Mouse (Mus musculus) heart, embryonic 11.5 days (tissue): Measurements from ENCODE around the gene Zfr2. TPM values are rescaled to one million over a fixed set of nuclear protein-coding genes. Genes with fewer than 3 reads are reported as not detected.

ENCODE experiments used
- ATAC-seq: fragments of 200-750 bp; cut with Nextera tagmentation; replicated peaks from 2 replicates; pipeline ENCODE4 v1.8.0; 2017; ENCODE audit warnings: moderate library complexity; ENCODE audit not compliant: insufficient number of reproducible peaks, low FRiP score, low TSS enrichment
- H3K27ac ChIP-seq: fragments of 300-500 bp; sonication (generic); 2 replicates; pipeline ENCODE4 v1.5.1; 2014; ENCODE audit warnings: mild to moderate bottlenecking, low read depth, low read length
- H3K27me3 ChIP-seq: fragments of 300-500 bp; sonication (generic); 2 replicates; pipeline ENCODE4 v1.6.1; 2014; ENCODE audit warnings: mild to moderate bottlenecking, low read length, mixed read lengths; ENCODE audit not compliant: control insufficient read depth, insufficient read depth
- H3K36me3 ChIP-seq: fragments of 300-500 bp; sonication (generic); 2 replicates; pipeline ENCODE4 v1.6.1; 2014; ENCODE audit warnings: mild to moderate bottlenecking, low read length, moderate library complexity, mixed read lengths; ENCODE audit not compliant: control insufficient read depth, insufficient read depth
- H3K4me1 ChIP-seq: fragments of 300-500 bp; sonication (generic); 2 replicates; pipeline ENCODE4 v1.6.1; 2014; ENCODE audit warnings: low read length; ENCODE audit not compliant: control insufficient read depth, insufficient read depth
- H3K4me2 ChIP-seq: fragments of 300-500 bp; sonication (generic); 2 replicates; pipeline ENCODE4 v1.6.1; 2014; ENCODE audit warnings: mild to moderate bottlenecking, moderate library complexity
- H3K4me3 ChIP-seq: fragments of 300-500 bp; sonication (generic); 2 replicates; pipeline ENCODE4 v1.5.1; 2014; ENCODE audit warnings: low read depth, low read length
- H3K9ac ChIP-seq: fragments of 300-500 bp; sonication (generic); 2 replicates; pipeline ENCODE4 v1.6.1; 2014; ENCODE audit warnings: mild to moderate bottlenecking, low read depth, low read length, moderate library complexity
- H3K9me3 ChIP-seq: fragments of 300-500 bp; sonication (generic); replicated peaks from 2 replicates; pipeline ENCODE4 v1.6.1; 2016; ENCODE audit warnings: low read length; ENCODE audit not compliant: control insufficient read depth
- WGBS: fragments of 180-500 bp; shearing (Covaris S2); extraction: QIAGEN DNeasy Blood & Tissue Kit; methylation state at CpG from one replicate; pipeline ENCODE4 v1.1.7; 2014; ENCODE audit not compliant: insufficient replicate concordance; 5-methylcytosine and 5-hydroxymethylcytosine counted together
- polyA plus RNA-seq: library from polyadenylated mRNA; unstranded; fragments of >200 nt; fragmentation: Nextera tagmentation; extraction: Ambion mirVana; gene quantifications from 2 replicates; pipeline ENCODE4 v1.2.1, GENCODE M21; 2014

Zfr2 gene
- polyA plus RNA-seq, 1 experiment from 2014 or later: 2.3 TPM

GRCm38 (mm10) chr10:81249442-81249841 is 16.5 kb downstream of the Zfr2 start:
- H3K4me1 ChIP-seq: 0 out of 2 replicates have a peak, but pooled peaks cover 3% of the 10 kb centered on the region
- H3K9me3 ChIP-seq: no peaks in the 10 kb centered on the region
- H3K27ac ChIP-seq: no peak overlapping the region
- no peak overlapping the region for H3K4me2 ChIP-seq
- H3K27me3 ChIP-seq: peaks cover 38% of the 10 kb centered on the region
- no peak overlapping the region for H3K4me3 ChIP-seq
- 74% methylated on average over 8 of the region's 8 CpGs for WGBS
- no peak overlapping the region for H3K9ac ChIP-seq
- no peaks in the 10 kb centered on the region for H3K36me3 ChIP-seq
- ATAC-seq: no peak

GRCm38 (mm10) chr10:81252424-81253419 is 19.8 kb downstream of the Zfr2 start, which contains the start of gene Matk:
Gene Matk (plus strand): TSS chr10:81252935.
- peaks cover 63% of the 10 kb centered on the region for H3K27me3 ChIP-seq
- no peak within 1 kb of the TSS; the same call in 1 of the 2 replicates for H3K4me3 ChIP-seq
- H3K4me2 ChIP-seq: peak within 1 kb of the TSS; percentile 12; the same call in 1 of the 2 replicates
- H3K36me3 ChIP-seq: no peaks in the 10 kb centered on the region
- H3K27ac ChIP-seq: no peak within 1 kb of the TSS
- no peak within 1 kb of the TSS for H3K9ac ChIP-seq
- no peak for ATAC-seq
- WGBS: 12% methylated on average over 43 of the region's 44 CpGs
- H3K4me1 ChIP-seq: peaks cover 10% of the 10 kb centered on the region
- no peaks in the 10 kb centered on the region for H3K9me3 ChIP-seq

- Histone ChIP-seq H3K27me3 (peaks cover 85% of the 10 kb centered on the region), H3K9ac (no peak overlapping the region), H3K9me3 (no peaks in the 10 kb centered on the region), H3K4me3 (no peak overlapping the region), H3K4me1 (peaks cover 12% of the 10 kb centered on the region), H3K4me2 (no peak overlapping the region), H3K27ac (no peak overlapping the region), H3K36me3 (no peaks in the 10 kb centered on the region)
- no peak for ATAC-seq
- 70% methylated on average over 1 of the region's 1 CpGs for WGBS
Observed at GRCm38 (mm10) chr10:81254886-81255285, 21.9 kb downstream of the Zfr2 start.

GRCm38 (mm10) chr10:81257158-81258039 is 24.4 kb downstream of the Zfr2 start:
- H3K9ac ChIP-seq: peak overlapping the region; percentile 46; the same call in 1 of the 2 replicates
- H3K9me3 ChIP-seq: peaks cover 2% of the 10 kb centered on the region
- H3K36me3 ChIP-seq: no peaks in the 10 kb centered on the region
- H3K4me1 ChIP-seq: peaks cover 12% of the 10 kb centered on the region
- 4% methylated on average over 62 of the region's 62 CpGs for WGBS
- H3K27ac ChIP-seq: no peak overlapping the region
- peak overlapping the region; percentile 43 for H3K4me3 ChIP-seq
- H3K4me2 ChIP-seq: peak overlapping the region; percentile 78
- peaks cover 75% of the 10 kb centered on the region for H3K27me3 ChIP-seq
- ATAC-seq: no peak

- Histone ChIP-seq H3K4me3 (no peak overlapping the region), H3K4me2 (no peak overlapping the region), H3K27ac (no peak overlapping the region), H3K27me3 (peaks cover 56% of the 10 kb centered on the region), H3K36me3 (peaks cover 11% of the 10 kb centered on the region), H3K9ac (no peak overlapping the region), H3K9me3 (peaks cover 2% of the 10 kb centered on the region), H3K4me1 (peaks cover 8% of the 10 kb centered on the region)
- ATAC-seq: no peak
- 35% methylated on average over 21 of the region's 21 CpGs for WGBS
Observed at GRCm38 (mm10) chr10:81259225-81259884, 26.4 kb downstream of the Zfr2 start.

GRCm38 (mm10) chr10:81261025-81261424 is 28.1 kb downstream of the Zfr2 start:
- WGBS: 88% methylated on average over 4 of the region's 4 CpGs
- H3K27me3 ChIP-seq: peaks cover 46% of the 10 kb centered on the region
- peaks cover 2% of the 10 kb centered on the region for H3K9me3 ChIP-seq
- H3K4me2 ChIP-seq: no peak overlapping the region
- ATAC-seq: no peak
- H3K4me3 ChIP-seq: no peak overlapping the region
- peaks cover 15% of the 10 kb centered on the region for H3K36me3 ChIP-seq
- H3K4me1 ChIP-seq: peaks cover 13% of the 10 kb centered on the region
- H3K27ac ChIP-seq: no peak overlapping the region
- no peak overlapping the region for H3K9ac ChIP-seq

GRCm38 (mm10) chr10:81265540-81265939 is 32.6 kb downstream of the Zfr2 start:
- Histone ChIP-seq H3K4me1 (peaks cover 13% of the 10 kb centered on the region), H3K4me2 (peak overlapping the region; percentile 80), H3K4me3 (peak overlapping the region; percentile 55), H3K27me3 (peaks cover 2% of the 10 kb centered on the region), H3K9me3 (no peaks in the 10 kb centered on the region; the same call in 1 of the 2 replicates), H3K9ac (peak overlapping the region; percentile 43; the same call in 1 of the 2 replicates), H3K27ac (no peak overlapping the region), H3K36me3 (peaks cover 15% of the 10 kb centered on the region)
- ATAC-seq: no peak
- WGBS: 93% methylated on average over 8 of the region's 8 CpGs
